Mouse (Mus musculus): Measurements from ENCODE around the gene Phactr4. TPM values are rescaled to one million over a fixed set of nuclear protein-coding genes. Genes with fewer than 3 reads are reported as not detected.

The Phactr4 gene
- polyA plus RNA-seq, 1 experiment from 2014 or later = 32.9 TPM

- WGBS = 86% methylated on average over 8 of the region's 8 CpGs
- no peak for ATAC-seq (ENCODE audit: insufficient number of reproducible peaks, low FRiP score, low TSS enrichment, low read depth)
- H3K4me1 ChIP-seq (ENCODE audit: control insufficient read depth, insufficient read depth, low read length) = no peaks in the 10 kb centered on the region
Measured at GRCm38 (mm10) chr4:132369953-132370750, 52.1 kb downstream of the Phactr4 start.

DNA sequence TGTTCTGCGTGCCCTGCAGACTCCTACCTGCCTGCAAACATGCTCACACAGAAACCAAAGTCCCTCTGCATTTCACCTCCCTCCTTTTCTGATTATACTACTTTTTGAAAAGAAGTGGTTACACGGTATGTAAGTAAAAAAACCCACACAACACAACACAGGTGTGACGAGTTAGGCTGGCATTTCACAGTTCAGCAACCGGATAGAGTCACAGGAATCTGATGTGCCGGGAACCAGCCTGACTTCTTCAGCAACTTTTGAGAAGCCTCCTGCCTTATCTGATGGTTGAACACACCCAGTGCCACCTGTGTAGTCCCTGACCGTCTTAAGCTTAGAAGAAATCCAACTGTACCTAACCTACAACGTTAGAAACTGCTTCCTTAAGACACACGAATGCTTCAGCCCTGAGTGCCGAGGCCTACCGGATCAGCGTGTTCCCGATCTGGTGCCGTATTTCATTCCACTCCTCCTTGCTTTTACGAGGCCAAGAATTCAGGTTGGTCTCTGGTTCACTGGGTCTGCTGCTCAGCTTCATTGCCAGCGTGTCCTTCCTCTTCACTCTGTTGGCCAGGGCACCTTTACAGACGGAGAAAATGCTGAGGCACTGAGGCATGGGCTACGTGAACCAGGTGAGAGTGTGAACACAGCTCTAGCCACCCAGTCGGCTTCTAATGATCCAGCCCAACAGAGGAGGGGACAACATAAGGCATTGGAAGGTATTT lies 54.6 kb downstream of the Phactr4 start:
- no peak overlapping the region for H3K27ac ChIP-seq (replicated peaks; ENCODE audit: low read depth, low read length)
- H3K9me3 ChIP-seq (ENCODE audit: control insufficient read depth, low read length) = no peaks in the 10 kb centered on the region
- H3K27me3 ChIP-seq (ENCODE audit: control insufficient read depth, insufficient read depth, low read length) = no peaks in the 10 kb centered on the region
- DNase-seq (ENCODE audit: low spot score) (no peak), ATAC-seq (ENCODE audit: insufficient number of reproducible peaks, low FRiP score, low TSS enrichment, low read depth) (no peak)
- H3K4me3 ChIP-seq (ENCODE audit: low read depth, low read length) = no peak overlapping the region
- no peaks in the 10 kb centered on the region for H3K4me1 ChIP-seq (ENCODE audit: control insufficient read depth, insufficient read depth, low read length)
- no peak overlapping the region for H3K4me2 ChIP-seq (ENCODE audit: low read depth, severe bottlenecking)
- WGBS = 91% methylated on average over 18 of the region's 18 CpGs
- H3K9ac ChIP-seq (ENCODE audit: low read length) = no peak overlapping the region
- peaks cover 23% of the 10 kb centered on the region for H3K36me3 ChIP-seq (ENCODE audit: control insufficient read depth, insufficient read depth, low read length)

More at GRCm38 (mm10) chr4:132369953-132370750, 52.1 kb downstream of the Phactr4 start:
- H3K4me3 ChIP-seq (ENCODE audit: low read depth, low read length) = no peak overlapping the region
- H3K27ac ChIP-seq (replicated peaks; ENCODE audit: low read depth, low read length) = no peak overlapping the region
- no peak overlapping the region for H3K9ac ChIP-seq (ENCODE audit: low read length)
- peaks cover 22% of the 10 kb centered on the region for H3K36me3 ChIP-seq (ENCODE audit: control insufficient read depth, insufficient read depth, low read length)
- H3K27me3 ChIP-seq (ENCODE audit: control insufficient read depth, insufficient read depth, low read length) = no peaks in the 10 kb centered on the region
- no peaks in the 10 kb centered on the region for H3K9me3 ChIP-seq (ENCODE audit: control insufficient read depth, low read length)
- DNase-seq (ENCODE audit: low spot score) = no peak
- no peak overlapping the region for H3K4me2 ChIP-seq (ENCODE audit: low read depth, severe bottlenecking)

GRCm38 (mm10) chr4:132365450-132366060 lies 56.7 kb downstream of the Phactr4 start:
- H3K4me2 ChIP-seq (ENCODE audit: low read depth, severe bottlenecking) = no peak overlapping the region
- H3K27me3 ChIP-seq (ENCODE audit: control insufficient read depth, insufficient read depth, low read length) = no peaks in the 10 kb centered on the region
- ATAC-seq (ENCODE audit: insufficient number of reproducible peaks, low FRiP score, low TSS enrichment, low read depth) (no peak), DNase-seq (ENCODE audit: low spot score) (no peak)
- H3K9me3 ChIP-seq (ENCODE audit: control insufficient read depth, low read length) = no peaks in the 10 kb centered on the region
- H3K4me1 ChIP-seq (ENCODE audit: control insufficient read depth, insufficient read depth, low read length) = no peaks in the 10 kb centered on the region
- no peak overlapping the region for H3K4me3 ChIP-seq (ENCODE audit: low read depth, low read length)
- WGBS = 79% methylated on average over 13 of the region's 13 CpGs
- H3K9ac ChIP-seq (ENCODE audit: low read length) = no peak overlapping the region
- peaks cover 25% of the 10 kb centered on the region for H3K36me3 ChIP-seq (ENCODE audit: control insufficient read depth, insufficient read depth, low read length)
- H3K27ac ChIP-seq (replicated peaks; ENCODE audit: low read depth, low read length) = no peak overlapping the region

- Histone ChIP-seq H3K4me2 (ENCODE audit: low read depth, severe bottlenecking) (no peak overlapping the region), H3K27me3 (ENCODE audit: control insufficient read depth, insufficient read depth, low read length) (no peaks in the 10 kb centered on the region), H3K4me1 (ENCODE audit: control insufficient read depth, insufficient read depth, low read length) (no peaks in the 10 kb centered on the region), H3K9ac (ENCODE audit: low read length) (no peak overlapping the region), H3K27ac (replicated peaks; ENCODE audit: low read depth, low read length) (no peak overlapping the region), H3K4me3 (ENCODE audit: low read depth, low read length) (no peak overlapping the region), H3K36me3 (ENCODE audit: control insufficient read depth, insufficient read depth, low read length) (peaks cover 19% of the 10 kb centered on the region), H3K9me3 (ENCODE audit: control insufficient read depth, low read length) (no peaks in the 10 kb centered on the region)
- 95% methylated on average over 11 of the region's 11 CpGs for WGBS
- no peak for DNase-seq (ENCODE audit: low spot score)
- no peak for ATAC-seq (ENCODE audit: insufficient number of reproducible peaks, low FRiP score, low TSS enrichment, low read depth)
Measured at GRCm38 (mm10) chr4:132363487-132363886, 58.8 kb downstream of the Phactr4 start.

DNA sequence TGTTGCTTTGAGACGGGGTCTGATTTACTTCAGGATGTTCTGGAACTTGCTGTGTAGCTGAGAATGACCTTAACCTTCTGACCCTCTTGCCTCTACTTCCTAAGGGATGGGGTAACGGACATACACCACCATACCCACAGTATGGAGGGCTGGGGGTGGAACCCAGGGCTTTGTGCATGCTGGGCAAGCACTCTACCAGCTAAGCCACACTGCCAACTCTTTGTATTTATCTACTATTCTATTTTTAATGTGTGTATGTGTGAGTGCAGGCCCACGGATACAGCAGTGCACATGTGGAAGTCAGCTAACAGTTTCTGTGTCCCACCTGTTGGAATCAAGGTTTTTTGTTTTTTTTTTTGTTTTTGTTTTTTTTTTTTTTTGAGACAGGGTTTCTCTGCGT lies 62.8 kb downstream of the Phactr4 start:
- no peak for ATAC-seq (ENCODE audit: insufficient number of reproducible peaks, low FRiP score, low TSS enrichment, low read depth)
- Histone ChIP-seq H3K9ac (ENCODE audit: low read length) (no peak overlapping the region), H3K4me1 (ENCODE audit: control insufficient read depth, insufficient read depth, low read length) (no peaks in the 10 kb centered on the region), H3K27ac (replicated peaks; ENCODE audit: low read depth, low read length) (no peak overlapping the region), H3K4me3 (ENCODE audit: low read depth, low read length) (no peak overlapping the region), H3K36me3 (ENCODE audit: control insufficient read depth, insufficient read depth, low read length) (peaks cover 16% of the 10 kb centered on the region), H3K9me3 (ENCODE audit: control insufficient read depth, low read length) (no peaks in the 10 kb centered on the region), H3K4me2 (ENCODE audit: low read depth, severe bottlenecking) (no peak overlapping the region), H3K27me3 (ENCODE audit: control insufficient read depth, insufficient read depth, low read length) (no peaks in the 10 kb centered on the region)
- DNase-seq (ENCODE audit: low spot score) = no peak
- WGBS = 93% methylated on average over 4 of the region's 4 CpGs

DNA sequence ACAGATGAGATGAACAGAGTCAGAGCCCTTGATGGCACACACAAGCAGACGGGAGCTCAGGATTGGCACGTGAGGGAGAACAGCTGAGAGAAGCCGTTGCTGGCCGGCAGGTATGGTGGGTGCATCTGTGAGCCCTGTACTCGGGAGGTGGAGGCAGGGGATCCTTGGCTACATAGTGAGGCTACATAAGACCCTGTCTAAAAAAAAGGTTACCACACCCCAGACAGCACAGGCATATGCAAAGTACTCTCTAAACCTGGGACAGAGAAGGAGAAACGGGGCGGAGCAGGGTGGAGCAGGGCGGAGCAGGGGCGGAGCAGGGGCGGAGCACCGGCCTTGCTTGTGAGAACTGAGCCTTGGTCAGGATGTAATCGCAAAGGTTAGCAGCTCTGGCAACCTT lies 66.1 kb downstream of the Phactr4 start:
- no peak overlapping the region for H3K9ac ChIP-seq (ENCODE audit: low read length)
- ATAC-seq (ENCODE audit: insufficient number of reproducible peaks, low FRiP score, low TSS enrichment, low read depth) (no peak), DNase-seq (ENCODE audit: low spot score) (no peak)
- 0 out of 2 replicates have a peak, but pooled peaks cover 4% of the 10 kb centered on the region for H3K4me1 ChIP-seq (ENCODE audit: control insufficient read depth, insufficient read depth, low read length)
- no peaks in the 10 kb centered on the region for H3K9me3 ChIP-seq (ENCODE audit: control insufficient read depth, low read length)
- no peak overlapping the region for H3K4me2 ChIP-seq (ENCODE audit: low read depth, severe bottlenecking)
- WGBS = 29% methylated on average over 12 of the region's 12 CpGs
- H3K36me3 ChIP-seq (ENCODE audit: control insufficient read depth, insufficient read depth, low read length) = peaks cover 18% of the 10 kb centered on the region
- H3K4me3 ChIP-seq (ENCODE audit: low read depth, low read length) = no peak overlapping the region
- H3K27ac ChIP-seq (replicated peaks; ENCODE audit: low read depth, low read length) = no peak overlapping the region
- no peaks in the 10 kb centered on the region for H3K27me3 ChIP-seq (ENCODE audit: control insufficient read depth, insufficient read depth, low read length)

DNA sequence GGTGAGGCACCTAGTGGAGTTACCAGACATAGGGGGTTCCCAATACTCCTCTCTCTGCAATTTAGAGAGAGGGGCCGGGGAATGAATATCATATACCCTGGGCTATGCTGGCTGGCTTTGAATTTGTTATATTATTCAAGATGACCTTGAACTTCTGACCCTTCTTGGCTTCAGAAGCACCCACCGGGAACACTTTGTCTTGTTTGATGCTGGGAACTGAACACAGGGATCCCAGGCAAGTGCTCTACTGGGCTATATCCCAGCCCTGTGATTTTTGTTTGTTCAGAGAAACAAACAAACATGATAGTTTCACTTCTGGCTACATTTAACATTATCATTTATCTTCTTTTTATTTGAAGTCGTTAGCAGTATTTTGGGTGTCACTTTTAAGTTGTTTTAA lies 66.9 kb downstream of the Phactr4 start:
- Histone ChIP-seq H3K9ac (ENCODE audit: low read length) (no peak overlapping the region), H3K4me2 (ENCODE audit: low read depth, severe bottlenecking) (no peak overlapping the region), H3K36me3 (ENCODE audit: control insufficient read depth, insufficient read depth, low read length) (peaks cover 18% of the 10 kb centered on the region), H3K27ac (replicated peaks; ENCODE audit: low read depth, low read length) (no peak overlapping the region), H3K4me3 (ENCODE audit: low read depth, low read length) (no peak overlapping the region), H3K4me1 (ENCODE audit: control insufficient read depth, insufficient read depth, low read length) (0 out of 2 replicates have a peak, but pooled peaks cover 4% of the 10 kb centered on the region), H3K27me3 (ENCODE audit: control insufficient read depth, insufficient read depth, low read length) (no peaks in the 10 kb centered on the region), H3K9me3 (ENCODE audit: control insufficient read depth, low read length) (no peaks in the 10 kb centered on the region)
- DNase-seq (ENCODE audit: low spot score) (no peak), ATAC-seq (ENCODE audit: insufficient number of reproducible peaks, low FRiP score, low TSS enrichment, low read depth) (no peak)
- WGBS = 90% methylated on average over 3 of the region's 3 CpGs

DNA sequence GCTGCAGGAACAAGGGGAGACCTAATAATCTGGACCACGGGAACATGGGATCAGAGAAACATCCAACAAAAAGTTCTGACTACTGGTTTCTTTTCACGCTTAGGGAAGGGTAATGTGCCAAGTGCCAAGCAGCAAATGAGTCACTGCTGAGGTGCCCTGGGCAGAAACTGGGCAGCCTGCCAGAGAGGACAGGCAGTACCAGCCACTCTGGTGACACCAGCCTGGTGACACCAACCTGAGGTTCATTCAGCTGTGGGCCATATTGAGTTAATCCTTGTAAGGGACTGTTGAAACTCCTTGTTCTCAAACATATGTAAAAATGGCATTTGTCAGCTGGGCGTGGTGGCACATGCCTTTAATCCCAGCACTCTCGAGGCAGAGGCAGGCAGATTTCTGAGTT lies 67.7 kb downstream of the Phactr4 start:
- WGBS = 92% methylated on average over 4 of the region's 4 CpGs
- no peaks in the 10 kb centered on the region for H3K27me3 ChIP-seq (ENCODE audit: control insufficient read depth, insufficient read depth, low read length)

More for the DNA sequence above, 67.7 kb downstream of the Phactr4 start:
- Histone ChIP-seq H3K4me2 (ENCODE audit: low read depth, severe bottlenecking) (no peak overlapping the region), H3K27ac (replicated peaks; ENCODE audit: low read depth, low read length) (no peak overlapping the region), H3K36me3 (ENCODE audit: control insufficient read depth, insufficient read depth, low read length) (peaks cover 16% of the 10 kb centered on the region), H3K9ac (ENCODE audit: low read length) (no peak overlapping the region), H3K4me3 (ENCODE audit: low read depth, low read length) (no peak overlapping the region), H3K9me3 (ENCODE audit: control insufficient read depth, low read length) (no peaks in the 10 kb centered on the region), H3K4me1 (ENCODE audit: control insufficient read depth, insufficient read depth, low read length) (0 out of 2 replicates have a peak, but pooled peaks cover 4% of the 10 kb centered on the region)
- ATAC-seq (ENCODE audit: insufficient number of reproducible peaks, low FRiP score, low TSS enrichment, low read depth) = no peak
- DNase-seq (ENCODE audit: low spot score) = no peak

Measured in limb, embryonic 11.5 days (tissue).